ENCODE assay signal across 15 mouse cellular contexts in genomic region chr1:189755072-189755471, GRCm38 (mm10). TPM values are rescaled to one million over a fixed set of nuclear protein-coding genes. Genes with fewer than 3 reads are reported as not detected.
DNase-seq lines count a peak whose midpoint lies in the region; ATAC-seq and TF ChIP-seq lines count a peak whose summit lies in the region.
"Had no signal": no experiment of that assay in that cellular context is flagged by ENCODE, and none has a peak within 500 bp of the region (broad histone marks: within the 10 kb centered on the region; RNA-seq: fewer than 3 reads in every experiment).

No protein-coding gene starts in this region.

- peaks cover 3% of the 10 kb centered on the region; the same call in 1 of the 2 replicates for H3K36me3 ChIP-seq in hindbrain, embryonic 10.5 days
- no peaks in the 10 kb centered on the region for H3K36me3 ChIP-seq in hindbrain, embryonic 12.5 days
- H3K36me3 ChIP-seq in ES-E14 (ENCODE audit: control insufficient read depth, insufficient read depth, low read length, poor library complexity, severe bottlenecking), result no peaks in the 10 kb centered on the region; the same call in 1 of the 2 replicates
- H3K36me3 ChIP-seq in limb, embryonic 14.5 days (ENCODE audit: control insufficient read depth, insufficient read depth, low read length), result peaks cover 8% of the 10 kb centered on the region; the same call in 1 of the 2 replicates
- no peaks in the 10 kb centered on the region for H3K36me3 ChIP-seq in lung, postnatal 0 days (ENCODE audit: insufficient read depth, low read length)
- H3K36me3 ChIP-seq: midbrain, embryonic 12.5 days had no signal

- no peak overlapping the region for H3K4me2 ChIP-seq in hindbrain, embryonic 12.5 days (replicated peaks)
- no peak overlapping the region for H3K4me2 ChIP-seq in limb, embryonic 14.5 days (replicated peaks; ENCODE audit: low read depth, low read length, severe bottlenecking)
- no peak overlapping the region for H3K4me2 ChIP-seq in lung, postnatal 0 days (replicated peaks; ENCODE audit: low read depth, low read length)
- H3K4me2 ChIP-seq: lung, embryonic 14.5 days; midbrain, embryonic 12.5 days had no signal

- peaks cover 30% of the 10 kb centered on the region for H3K4me1 ChIP-seq in hindbrain, embryonic 10.5 days (replicated peaks)
- peaks cover 21% of the 10 kb centered on the region for H3K4me1 ChIP-seq in hindbrain, embryonic 12.5 days
- peaks cover 4 to 18% of the 10 kb centered on the region in 2 experiments; a peak in 3 of 4 replicates for H3K4me1 ChIP-seq in ES-E14 (ENCODE audit: control insufficient read depth in 2 of 2, insufficient read depth in 2 of 2, low read length in 2 of 2, poor library complexity in 1 of 2)
- H3K4me1 ChIP-seq in limb, embryonic 14.5 days (ENCODE audit: control insufficient read depth, insufficient read depth, low read length), result peaks cover 19% of the 10 kb centered on the region
- H3K4me1 ChIP-seq in lung, postnatal 0 days (ENCODE audit: insufficient read depth, low read depth, low read length), result peaks cover 8% of the 10 kb centered on the region; the same call in 1 of the 2 replicates

- H3K4me3 ChIP-seq in hindbrain, embryonic 10.5 days, result no peak overlapping the region
- no peak overlapping the region for H3K4me3 ChIP-seq in hindbrain, embryonic 12.5 days
- no peak overlapping the region for H3K4me3 ChIP-seq in ES-E14 (ENCODE audit: insufficient read depth in 1 of 2, low read depth in 1 of 2, low read length in 2 of 2, poor library complexity in 1 of 2, severe bottlenecking in 1 of 2)
- H3K4me3 ChIP-seq in limb, embryonic 14.5 days (replicated peaks; ENCODE audit: low read length), result no peak overlapping the region
- H3K4me3 ChIP-seq in lung, postnatal 0 days (ENCODE audit: low read depth, low read length), result no peak overlapping the region
- H3K4me3 ChIP-seq: midbrain, embryonic 12.5 days had no signal

- ATAC-seq in hindbrain, embryonic 12.5 days (ENCODE audit: low FRiP score), result no peak
- ATAC-seq in limb, embryonic 14.5 days (ENCODE audit: low FRiP score, low read depth), result 0 out of 2 replicates have a peak, but pooled peaks have one; percentile 45
- ATAC-seq in lung, postnatal 0 days, result no peak
- ATAC-seq: intestine, postnatal 0 days had no signal

- TF ChIP-seq POLR2A in brain, embryonic 14.5 days (IDR thresholded peaks at IDR 0.05; ENCODE audit: borderline replicate concordance, extremely low read depth, insufficient read depth, insufficient read length, poor library complexity, severe bottlenecking), result no peak
- TF ChIP-seq POLR2A in limb, embryonic 14.5 days (IDR thresholded peaks at IDR 0.05; ENCODE audit: borderline replicate concordance, extremely low read depth, insufficient read depth, insufficient read length), result no peak

- TF ChIP-seq CTCF in brain, embryonic 14.5 days (IDR thresholded peaks at IDR 0.05; ENCODE audit: borderline replicate concordance, extremely low read depth, insufficient read depth, insufficient read length), result no peak
- no peak for TF ChIP-seq CTCF in lung, postnatal 0 days (IDR thresholded peaks at IDR 0.05)

- WGBS in hindbrain, embryonic 10.5 days, result 37% methylated on average over 8 of the region's 8 CpGs
- 36% methylated on average over 8 of the region's 8 CpGs for WGBS in hindbrain, embryonic 12.5 days
- WGBS in limb, embryonic 14.5 days, result 47% methylated on average over 8 of the region's 8 CpGs
- 87% methylated on average over 8 of the region's 8 CpGs for WGBS in lung, postnatal 0 days

- no peak overlapping the region for H3K9ac ChIP-seq in hindbrain, embryonic 12.5 days
- no peak overlapping the region for H3K9ac ChIP-seq in ES-E14 (ENCODE audit: insufficient read depth, low read depth, low read length, poor library complexity, severe bottlenecking)
- H3K9ac ChIP-seq in limb, embryonic 14.5 days (ENCODE audit: low read depth, low read length, severe bottlenecking), result no peak overlapping the region
- no peak overlapping the region for H3K9ac ChIP-seq in lung, postnatal 0 days (replicated peaks; ENCODE audit: low read depth)
- H3K9ac ChIP-seq: lung, embryonic 14.5 days; midbrain, embryonic 12.5 days had no signal

- H3K27me3 ChIP-seq in hindbrain, embryonic 10.5 days (ENCODE audit: insufficient read depth, poor library complexity, severe bottlenecking), result no peaks in the 10 kb centered on the region
- H3K27me3 ChIP-seq in hindbrain, embryonic 12.5 days, result no peaks in the 10 kb centered on the region
- no peaks in the 10 kb centered on the region for H3K27me3 ChIP-seq in limb, embryonic 14.5 days (ENCODE audit: control insufficient read depth, insufficient read depth, low read length)
- no peaks in the 10 kb centered on the region for H3K27me3 ChIP-seq in lung, postnatal 0 days (replicated peaks; ENCODE audit: insufficient read depth, low read length)
- H3K27me3 ChIP-seq: CH12.LX; midbrain, embryonic 12.5 days had no signal

- 0 out of 2 replicates have a peak overlapping the region, but pooled peaks have one; percentile 35 for H3K27ac ChIP-seq in hindbrain, embryonic 10.5 days
- no peak overlapping the region for H3K27ac ChIP-seq in hindbrain, embryonic 12.5 days
- peak overlapping the region; percentile 73; the same call in 1 of the 2 replicates for H3K27ac ChIP-seq in ES-E14 (ENCODE audit: insufficient read depth, low read depth, low read length, poor library complexity, severe bottlenecking)
- H3K27ac ChIP-seq in limb, embryonic 14.5 days (replicated peaks; ENCODE audit: low read depth, low read length), result no peak overlapping the region
- H3K27ac ChIP-seq in lung, postnatal 0 days (ENCODE audit: low read length), result no peak overlapping the region
- H3K27ac ChIP-seq: midbrain, embryonic 12.5 days had no signal

- in situ Hi-C loops in ES-E14 (cut with MboI; ENCODE audit: low sequenced_read_pairs in 2 of 2, unreplicated experiment in 2 of 2), result no loop called here

- H3K9me3 ChIP-seq in hindbrain, embryonic 10.5 days, result no peaks in the 10 kb centered on the region
- H3K9me3 ChIP-seq in hindbrain, embryonic 12.5 days (replicated peaks), result no peaks in the 10 kb centered on the region
- no peaks in the 10 kb centered on the region for H3K9me3 ChIP-seq in ES-E14 (ENCODE audit: control insufficient read depth, insufficient read depth, low read depth, low read length)
- no peaks in the 10 kb centered on the region for H3K9me3 ChIP-seq in limb, embryonic 14.5 days (ENCODE audit: control insufficient read depth, low read length)
- H3K9me3 ChIP-seq in lung, postnatal 0 days (ENCODE audit: low read length), result no peaks in the 10 kb centered on the region
- H3K9me3 ChIP-seq: midbrain, embryonic 12.5 days had no signal

- peak; percentile 27 for DNase-seq in hindbrain, embryonic 10.5 days (ENCODE audit: low spot score)
- DNase-seq in ES-E14 (ENCODE audit: low read depth, low spot score), result no peak
- DNase-seq in brain, embryonic 14.5 days (ENCODE audit: low read depth), result peak; percentile 19
- DNase-seq in limb, embryonic 14.5 days (ENCODE audit: low spot score), result no peak
- DNase-seq in thymus, postnatal 25 days, result no peak
- DNase-seq in lung, postnatal 0 days (ENCODE audit: low spot score), result no peak
- DNase-seq in urinary bladder, postnatal 4 days (ENCODE audit: low spot score in 2 of 2), result no peak
- DNase-seq: cerebellum, postnatal 25 days; heart, postnatal 4 days; lung, embryonic 14.5 days; retina, postnatal 1 day had no signal

- TF ChIP-seq EP300 in lung, postnatal 0 days (IDR thresholded peaks at IDR 0.05), result no peak

TF ChIP-seq in ES-E14, 5 proteins besides CTCF, POLR2A, EP300 and RAD21:
- TF ChIP-seq HCFC1 (IDR thresholded peaks at IDR 0.05; ENCODE audit: borderline replicate concordance, insufficient read depth, low read length) (no peak), MAFK (IDR thresholded peaks at IDR 0.05; ENCODE audit: insufficient read depth, low read depth, low read length) (no peak), ZC3H11A (IDR thresholded peaks at IDR 0.05; ENCODE audit: borderline replicate concordance, low read depth, low read length) (no peak), CHD2 (IDR thresholded peaks at IDR 0.05; ENCODE audit: low read depth, low read length) (no peak), ZNF384 (IDR thresholded peaks at IDR 0.05; ENCODE audit: low read depth, low read length) (no peak)

RNA-seq across cellular contexts. Expression of gene Ptpn14, which starts 27.0 kb away (rescaled TPM):
- polyA plus RNA-seq in hindbrain, embryonic 10.5 days (2016; fragmentation: Nextera tagmentation; extraction: Ambion mirVana), result 5.0 and 5.1 TPM in 2 replicates
- 7.6 and 8.7 TPM in 2 replicates for polyA plus RNA-seq in hindbrain, embryonic 12.5 days (2016; fragmentation: Nextera tagmentation; extraction: Ambion mirVana)
- 24.4 and 27.1 TPM in 2 replicates for total RNA-seq in ES-E14 (2012; rRNA removed)
- 2.4 and 4.9 TPM in 2 replicates for polyA plus RNA-seq in brain, embryonic 14.5 days (2012; rRNA removed)
- 21.8 and 25.1 TPM in 2 replicates for polyA plus RNA-seq in limb, embryonic 14.5 days (2012; rRNA removed)
- polyA plus RNA-seq in limb, embryonic 14.5 days (2014; fragmentation: Nextera tagmentation; extraction: Ambion mirVana), result 16.1 and 16.4 TPM in 2 replicates
- 4.9 and 5.2 TPM in 2 replicates for polyA plus RNA-seq in lung, postnatal 0 days (2015; fragmentation: Nextera tagmentation; extraction: Ambion mirVana)

Comparison
In these comparisons a context has a peak if more than half of its experiments do, and no peak if none do; other contexts are left out.
1. H3K27ac ChIP-seq: peak in hindbrain, embryonic 10.5 days (single experiment) and ES-E14 (single experiment); none in hindbrain, embryonic 12.5 days (single experiment), limb, embryonic 14.5 days (single experiment) and lung, postnatal 0 days (single experiment).
2. DNase-seq: peak in hindbrain, embryonic 10.5 days (single experiment) and brain, embryonic 14.5 days (single experiment); none in ES-E14 (single experiment), limb, embryonic 14.5 days (single experiment), thymus, postnatal 25 days (single experiment), lung, postnatal 0 days (single experiment) and urinary bladder, postnatal 4 days (0 of 2).